Mouse (Mus musculus) urinary bladder, postnatal 14 days (tissue): ENCODE data around the gene Mrps23.

ENCODE experiments used
- DNase-seq: peaks from one replicate; pipeline ENCODE4 v3.0.0; 2021; ENCODE audit warnings: low spot score

Gene Mrps23

GRCm38 (mm10) chr11:88203712-88204532 lies at the start of gene Mrps23:
TSS of gene Mrps23 (plus strand) at chr11:88204388.
- peak; percentile 93 for DNase-seq

- no peak for DNase-seq
Measured at GRCm38 (mm10) chr11:88154500-88154899, 49.7 kb upstream of the Mrps23 start.

- DNase-seq, result peak; percentile 42
Measured at GRCm38 (mm10) chr11:88155451-88155850, 48.7 kb upstream of the Mrps23 start.

- no peak for DNase-seq
Measured at GRCm38 (mm10) chr11:88155998-88156397, 48.2 kb upstream of the Mrps23 start.

GRCm38 (mm10) chr11:88156403-88156802 lies 47.8 kb upstream of the Mrps23 start:
- DNase-seq, result no peak

GRCm38 (mm10) chr11:88158842-88159246 lies 45.3 kb upstream of the Mrps23 start:
- DNase-seq, result peak; percentile 65

GRCm38 (mm10) chr11:88159389-88159788 lies 44.8 kb upstream of the Mrps23 start:
- no peak for DNase-seq

- DNase-seq, result no peak
Measured at GRCm38 (mm10) chr11:88160316-88160715, 43.9 kb upstream of the Mrps23 start.

GRCm38 (mm10) chr11:88161051-88161581 lies 43.1 kb upstream of the Mrps23 start:
- peak; percentile 80 for DNase-seq

GRCm38 (mm10) chr11:88161651-88162362 lies 42.4 kb upstream of the Mrps23 start:
- peak; percentile 95 for DNase-seq

GRCm38 (mm10) chr11:88162740-88163139 lies 41.4 kb upstream of the Mrps23 start:
- no peak for DNase-seq

- DNase-seq, result no peak
Measured at GRCm38 (mm10) chr11:88164213-88164723, 39.9 kb upstream of the Mrps23 start.

- DNase-seq, result peak; percentile 87
Measured at GRCm38 (mm10) chr11:88164801-88165377, 39.3 kb upstream of the Mrps23 start.

- DNase-seq, result no peak
Measured at GRCm38 (mm10) chr11:88165683-88166364, 38.4 kb upstream of the Mrps23 start.

GRCm38 (mm10) chr11:88166471-88166870 lies 37.7 kb upstream of the Mrps23 start:
- DNase-seq, result no peak

GRCm38 (mm10) chr11:88168611-88169010 lies 35.6 kb upstream of the Mrps23 start:
- no peak for DNase-seq

- no peak for DNase-seq
Measured at GRCm38 (mm10) chr11:88169531-88170040, 34.6 kb upstream of the Mrps23 start.

GRCm38 (mm10) chr11:88170606-88171005 lies 33.6 kb upstream of the Mrps23 start:
- DNase-seq, result no peak

GRCm38 (mm10) chr11:88171876-88172442 lies 32.2 kb upstream of the Mrps23 start:
- no peak for DNase-seq

- DNase-seq, result peak; percentile 73
Measured at GRCm38 (mm10) chr11:88172601-88173325, 31.4 kb upstream of the Mrps23 start.
